Comparison of ENCODE assay signal across 20 mouse cellular contexts in the genomic region with DNA sequence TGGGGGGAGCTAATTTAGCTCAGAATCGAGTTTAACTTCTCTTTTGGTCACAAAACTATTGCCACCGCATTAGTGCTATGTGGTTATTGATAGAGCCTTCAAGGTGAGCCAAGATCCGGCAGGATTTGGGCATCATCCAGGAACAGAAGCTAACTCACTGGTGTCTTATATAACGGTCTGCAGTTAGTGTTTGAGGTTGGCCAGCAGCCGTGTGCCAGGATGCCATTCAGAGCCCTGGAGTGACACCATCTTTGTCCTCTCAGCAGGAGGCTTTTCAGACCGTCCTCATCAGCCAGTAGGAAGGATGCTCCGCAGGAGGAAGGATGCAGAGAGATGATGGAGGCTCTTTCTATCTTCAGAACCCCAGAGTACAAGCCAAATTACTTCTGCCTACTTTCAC.
DNase-seq lines count a peak whose midpoint lies in the region; ATAC-seq and TF ChIP-seq lines count a peak whose summit lies in the region.
"Had no signal": no experiment of that assay in that cellular context is flagged by ENCODE, and none has a peak within 500 bp of the region (broad histone marks: within the 10 kb centered on the region; RNA-seq: fewer than 3 reads in every experiment).

No protein-coding gene starts in this region.

- H3K27me3 ChIP-seq in cerebellum, adult 2 months (ENCODE audit: control insufficient read depth, insufficient read depth, low read length) = no peaks in the 10 kb centered on the region
- no peaks in the 10 kb centered on the region for H3K27me3 ChIP-seq in forebrain, embryonic 15.5 days
- H3K27me3 ChIP-seq: embryonic facial prominence, embryonic 12.5 days; neural tube, embryonic 15.5 days had no signal

- intact Hi-C loops in left cerebral cortex, postnatal 4 days (cut with DNase I) = no loop called here
- intact Hi-C loops in left cerebral cortex, postnatal 10 days (cut with DNase I) = no loop called here
- intact Hi-C loops in left cerebral cortex, adult 2 months (cut with DNase I) = no loop called here

- peak; percentile 19 for DNase-seq in adrenal gland, adult 8-10 months
- DNase-seq in adrenal gland, adult 18-20 months (ENCODE audit: low spot score in 2 of 2) = no peak
- peak; percentile 57 for DNase-seq in left cerebral cortex, postnatal 4 days
- DNase-seq in left cerebral cortex, postnatal 10 days (ENCODE audit: extremely low spot score in 1 of 2, low spot score in 2 of 2) = no peak
- peak; percentile 86 to 94 for DNase-seq in cerebellum, adult 2 months
- no peak for DNase-seq in left cerebral cortex, adult 2 months (ENCODE audit: extremely low spot score in 1 of 2, low spot score in 2 of 2)
- DNase-seq: forebrain, postnatal 0 days; kidney, adult 2 months; kidney, postnatal 4 days; lung, embryonic 14.5 days; retina, postnatal 1 day; right cerebral cortex, postnatal 4 days; thymus, postnatal 36 days had no signal

- ATAC-seq in forebrain, embryonic 15.5 days (replicated peaks) = no peak
- ATAC-seq: forebrain, postnatal 0 days had no signal

- no peak overlapping the region for H3K9ac ChIP-seq in forebrain, embryonic 15.5 days (replicated peaks)
- H3K9ac ChIP-seq: embryonic facial prominence, embryonic 12.5 days; forebrain, postnatal 0 days; lung, embryonic 14.5 days; midbrain, embryonic 12.5 days; neural tube, embryonic 15.5 days had no signal

- no peaks in the 10 kb centered on the region for H3K36me3 ChIP-seq in forebrain, embryonic 15.5 days
- H3K36me3 ChIP-seq: embryonic facial prominence, embryonic 12.5 days; midbrain, embryonic 12.5 days; neural tube, embryonic 15.5 days had no signal

- H3K27ac ChIP-seq in cerebellum, adult 2 months (ENCODE audit: insufficient read depth, low read length) = no peak overlapping the region
- H3K27ac ChIP-seq in forebrain, embryonic 15.5 days (replicated peaks) = no peak overlapping the region
- H3K27ac ChIP-seq in left cerebral cortex, adult 2 months = no peak overlapping the region
- H3K27ac ChIP-seq: embryonic facial prominence, embryonic 12.5 days; heart, adult 2 months; midbrain, embryonic 12.5 days; neural tube, embryonic 15.5 days had no signal

- no peak for TF ChIP-seq CTCF in cerebellum, adult 2 months (IDR thresholded peaks at IDR 0.05; ENCODE audit: borderline replicate concordance, insufficient read depth, low read depth, low read length)
- no peak for TF ChIP-seq CTCF in left cerebral cortex, adult 2 months (IDR thresholded peaks at IDR 0.05)

- no peak overlapping the region for H3K4me3 ChIP-seq in cerebellum, adult 2 months (replicated peaks; ENCODE audit: insufficient read depth, low read depth, low read length)
- no peak overlapping the region for H3K4me3 ChIP-seq in forebrain, embryonic 15.5 days
- no peak overlapping the region for H3K4me3 ChIP-seq in left cerebral cortex, adult 2 months
- H3K4me3 ChIP-seq: embryonic facial prominence, embryonic 12.5 days; heart, adult 2 months; midbrain, embryonic 12.5 days; myocyte; neural tube, embryonic 15.5 days had no signal

- H3K4me2 ChIP-seq in forebrain, embryonic 15.5 days (replicated peaks) = no peak overlapping the region
- H3K4me2 ChIP-seq: embryonic facial prominence, embryonic 12.5 days; liver, embryonic 11.5 days; lung, embryonic 14.5 days; midbrain, embryonic 12.5 days; neural tube, embryonic 15.5 days had no signal

- H3K4me1 ChIP-seq in cerebellum, adult 2 months (ENCODE audit: control insufficient read depth, insufficient read depth, low read length) = peaks cover 4% of the 10 kb centered on the region; the same call in 1 of the 2 replicates
- H3K4me1 ChIP-seq in forebrain, embryonic 15.5 days = no peaks in the 10 kb centered on the region
- H3K4me1 ChIP-seq: embryonic facial prominence, embryonic 12.5 days; midbrain, embryonic 12.5 days; neural tube, embryonic 15.5 days had no signal

- no peak for TF ChIP-seq POLR2A in cerebellum, adult 2 months (IDR thresholded peaks at IDR 0.05; ENCODE audit: borderline replicate concordance, insufficient read depth, low read length)

- no peaks in the 10 kb centered on the region for H3K9me3 ChIP-seq in forebrain, embryonic 15.5 days
- H3K9me3 ChIP-seq: embryonic facial prominence, embryonic 12.5 days; midbrain, embryonic 12.5 days; neural tube, embryonic 15.5 days had no signal

- 3% methylated on average over 7 of the region's 7 CpGs for WGBS in cerebellum, adult 2 months
- WGBS in forebrain, embryonic 15.5 days = 55% methylated on average over 7 of the region's 7 CpGs

Comparison
In these comparisons a context has a peak if more than half of its experiments do, and no peak if none do; other contexts are left out.
1. DNase-seq: peak in adrenal gland, adult 8-10 months (single experiment), left cerebral cortex, postnatal 4 days (single experiment) and cerebellum, adult 2 months (2 of 2); none in adrenal gland, adult 18-20 months (0 of 2), left cerebral cortex, postnatal 10 days (0 of 2) and left cerebral cortex, adult 2 months (0 of 2).